Mouse (Mus musculus) left cerebral cortex, postnatal 36 days (tissue): ENCODE measurements at regions not wholly inside any gene's neighbourhood (a gene's known extent, or its start where the extent isn't known, plus 50 kb on each side); places are given as distances from the start of the nearest gene placed in this dataset.

Experiments used
- DNase-seq, 2 experiments: peaks; one replicate each; pipeline ENCODE4 v3.0.0; 2021 to 2022; ENCODE audit warnings: low spot score in 2 of 2, mixed read lengths in 1 of 2
- intact Hi-C: fragments of 180-260 bp; cut with DNase I; formaldehyde crosslinking; loops from one replicate; pipeline ENCODE4 v1.15.1; 2025

GRCm38 (mm10) chr10:30278987-30279386, 78.6 kb upstream of the Cenpw start:
- intact Hi-C loops, result no loop called here
- DNase-seq, result no peak

- intact Hi-C loops, result no loop called here
- no peak for DNase-seq
These were observed 64.8 kb upstream of the Cenpw start for GRCm38 (mm10) chr10:30265129-30265528.

- intact Hi-C loops, result no loop called here
- DNase-seq, result no peak
These were observed 59.4 kb upstream of the Cenpw start for GRCm38 (mm10) chr10:30259716-30260115.

GRCm38 (mm10) chr10:30257889-30258288, 57.5 kb upstream of the Cenpw start:
- intact Hi-C loops, result no loop called here
- no peak for DNase-seq
